Mouse (Mus musculus) liver, embryonic 15.5 days (tissue): ENCODE data around the gene Mdk. TPM values are rescaled to one million over a fixed set of nuclear protein-coding genes. Genes with fewer than 3 reads are reported as not detected.

Source experiments
- ATAC-seq: fragments of 200-750 bp; cut with Nextera tagmentation; 2 replicates; pipeline ENCODE4 v1.8.0; 2017; ENCODE audit warnings: moderate number of reproducible peaks, mild to moderate bottlenecking, moderate library complexity; ENCODE audit not compliant: insufficient read depth
- H3K27ac ChIP-seq: fragments of 300-500 bp; sonication (generic); replicated peaks from 2 replicates; pipeline ENCODE4 v1.5.1; 2015; ENCODE audit warnings: mild to moderate bottlenecking, inconsistent platforms
- H3K27me3 ChIP-seq: fragments of 300-500 bp; sonication (generic); 2 replicates; pipeline ENCODE4 v1.6.1; 2015; ENCODE audit warnings: mild to moderate bottlenecking, inconsistent platforms
- H3K36me3 ChIP-seq: fragments of 300-500 bp; sonication (generic); replicated peaks from 2 replicates; pipeline ENCODE4 v1.6.1; 2015; ENCODE audit warnings: moderate library complexity, mild to moderate bottlenecking, inconsistent platforms
- H3K4me1 ChIP-seq: fragments of 300-500 bp; sonication (generic); replicated peaks from 2 replicates; pipeline ENCODE4 v1.6.1; 2015; ENCODE audit warnings: inconsistent platforms
- H3K4me2 ChIP-seq: fragments of 300-500 bp; sonication (generic); 2 replicates; pipeline ENCODE4 v1.6.1; 2015; ENCODE audit warnings: moderate library complexity, mild to moderate bottlenecking, inconsistent platforms
- H3K4me3 ChIP-seq: fragments of 300-500 bp; sonication (generic); replicated peaks from 2 replicates; pipeline ENCODE4 v1.5.1; 2015; ENCODE audit warnings: mild to moderate bottlenecking, inconsistent platforms
- H3K9ac ChIP-seq: fragments of 300-500 bp; sonication (generic); 2 replicates; pipeline ENCODE4 v1.6.1; 2015; ENCODE audit warnings: moderate library complexity, mild to moderate bottlenecking, inconsistent platforms
- H3K9me3 ChIP-seq: fragments of 300-500 bp; sonication (generic); replicated peaks from 2 replicates; pipeline ENCODE4 v1.6.1; 2016; ENCODE audit warnings: inconsistent platforms
- WGBS: fragments of 180-500 bp; shearing (Covaris S2); methylation state at CpG from one replicate; pipeline ENCODE4 v1.1.7; 2015; ENCODE audit warnings: mixed read lengths; ENCODE audit not compliant: insufficient replicate concordance; 5-methylcytosine and 5-hydroxymethylcytosine counted together
- polyA plus RNA-seq: library from polyadenylated mRNA; unstranded; fragments of >200 nt; fragmentation: Nextera tagmentation; extraction: Ambion mirVana; gene quantifications from 2 replicates; pipeline ENCODE4 v1.2.1, GENCODE M21; 2015

The Mdk gene
- polyA plus RNA-seq = 15.2 and 17.1 TPM in 2 replicates

DNA sequence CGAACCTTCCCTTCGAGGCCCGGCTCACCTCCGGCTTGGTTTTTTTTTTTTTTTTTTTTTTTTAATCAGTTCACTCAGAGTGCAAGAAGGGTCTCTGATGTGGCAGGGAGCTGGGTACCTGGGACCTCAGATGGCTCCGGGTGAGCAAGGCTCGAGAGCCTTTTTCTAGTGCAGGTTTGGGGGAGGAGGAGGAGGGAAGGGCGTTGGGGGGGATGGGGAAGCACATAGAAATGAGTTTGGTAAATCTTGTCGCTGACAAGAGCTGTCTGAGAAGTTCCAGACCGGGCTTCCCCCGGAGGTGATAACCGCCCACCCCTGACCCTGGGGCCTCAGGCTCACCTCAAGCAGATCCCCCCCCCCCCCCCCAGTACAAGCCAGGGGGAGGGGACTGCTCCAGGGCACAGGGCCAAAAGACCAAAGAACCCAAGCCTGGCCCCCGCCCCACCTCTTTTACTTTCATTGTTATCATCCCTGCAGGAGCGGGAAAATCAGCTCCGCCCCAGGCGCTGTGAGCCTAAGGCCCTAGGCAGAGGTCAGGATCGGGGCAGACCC is at the start of gene Mdk:
Mdk (minus strand) TSS at position 138 of the 552 bp plus-strand sequence.
- WGBS = 5% methylated on average over 16 of the region's 16 CpGs
- H3K4me1 ChIP-seq = peaks cover 56% of the 10 kb centered on the region
- ATAC-seq = peak; percentile 22; the same call in 1 of the 2 replicates

GRCm38 (mm10) chr2:91980830-91981229 is 48.7 kb upstream of the Mdk start:
- Histone ChIP-seq H3K4me3 (no peak overlapping the region), H3K4me2 (no peak overlapping the region), H3K4me1 (peaks cover 26% of the 10 kb centered on the region), H3K9ac (no peak overlapping the region), H3K27ac (no peak overlapping the region), H3K27me3 (peaks cover 41% of the 10 kb centered on the region), H3K36me3 (no peaks in the 10 kb centered on the region), H3K9me3 (no peaks in the 10 kb centered on the region)
- 50% methylated on average over 5 of the region's 5 CpGs for WGBS
- no peak for ATAC-seq

More for the DNA sequence above, at the start of gene Mdk:
- Histone ChIP-seq H3K9ac (no peak within 1 kb of the TSS; the same call in 1 of the 2 replicates), H3K9me3 (no peaks in the 10 kb centered on the region), H3K4me3 (peak within 1 kb of the TSS; percentile 39), H3K27me3 (peaks cover 49% of the 10 kb centered on the region), H3K27ac (no peak within 1 kb of the TSS), H3K36me3 (peaks cover 47% of the 10 kb centered on the region), H3K4me2 (peak within 1 kb of the TSS; percentile 66)

DNA sequence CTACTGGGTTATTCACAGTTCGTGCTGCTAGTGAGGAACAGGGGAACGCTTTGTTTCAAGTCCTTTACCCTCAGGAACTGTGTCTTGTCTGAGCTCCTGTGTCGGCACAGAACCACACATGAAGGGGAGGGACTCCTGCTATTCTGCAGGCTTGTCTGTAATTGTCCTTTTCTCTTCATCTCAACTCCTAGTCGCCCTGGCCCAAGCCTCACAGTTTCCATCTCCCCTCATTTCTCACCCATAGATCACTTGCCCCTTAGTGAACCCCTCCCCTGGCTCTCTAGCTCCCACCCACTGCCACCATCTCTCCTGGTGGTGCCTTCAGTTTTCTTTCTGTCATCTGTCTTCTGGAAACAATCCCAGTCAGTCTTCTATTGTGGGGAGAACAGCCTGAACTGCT is 48.1 kb upstream of the Mdk start:
- Histone ChIP-seq H3K4me2 (no peak overlapping the region), H3K4me1 (peaks cover 30% of the 10 kb centered on the region), H3K27ac (no peak overlapping the region), H3K36me3 (no peaks in the 10 kb centered on the region), H3K27me3 (peaks cover 47% of the 10 kb centered on the region), H3K9me3 (no peaks in the 10 kb centered on the region), H3K4me3 (no peak overlapping the region), H3K9ac (no peak overlapping the region)
- 41% methylated on average over 4 of the region's 4 CpGs for WGBS
- no peak for ATAC-seq

DNA sequence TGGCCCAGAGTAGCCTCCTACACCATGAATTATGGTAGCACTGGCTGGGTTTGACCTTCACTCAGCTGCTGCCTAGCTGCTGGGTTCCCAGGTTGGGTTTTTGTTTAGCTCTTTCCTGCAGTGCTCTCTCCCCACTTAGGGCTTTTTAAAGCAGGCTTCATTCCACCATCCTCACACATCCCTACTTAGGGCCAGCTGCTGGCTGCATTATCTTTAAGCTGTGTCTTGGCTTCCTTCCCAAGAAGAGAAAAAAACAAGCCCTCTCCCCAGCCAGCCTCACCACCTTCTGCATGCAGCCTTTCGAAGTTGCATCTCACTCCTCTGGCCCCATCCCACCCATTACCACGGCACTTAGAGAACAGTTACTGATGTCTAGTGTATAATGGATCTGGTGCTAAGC is 46.5 kb upstream of the Mdk start:
- Histone ChIP-seq H3K9ac (no peak overlapping the region), H3K36me3 (no peaks in the 10 kb centered on the region), H3K4me2 (no peak overlapping the region), H3K4me3 (no peak overlapping the region), H3K9me3 (no peaks in the 10 kb centered on the region), H3K27me3 (peaks cover 64% of the 10 kb centered on the region), H3K27ac (no peak overlapping the region), H3K4me1 (peaks cover 17% of the 10 kb centered on the region)
- ATAC-seq = no peak
- 15% methylated on average over 2 of the region's 2 CpGs for WGBS

DNA sequence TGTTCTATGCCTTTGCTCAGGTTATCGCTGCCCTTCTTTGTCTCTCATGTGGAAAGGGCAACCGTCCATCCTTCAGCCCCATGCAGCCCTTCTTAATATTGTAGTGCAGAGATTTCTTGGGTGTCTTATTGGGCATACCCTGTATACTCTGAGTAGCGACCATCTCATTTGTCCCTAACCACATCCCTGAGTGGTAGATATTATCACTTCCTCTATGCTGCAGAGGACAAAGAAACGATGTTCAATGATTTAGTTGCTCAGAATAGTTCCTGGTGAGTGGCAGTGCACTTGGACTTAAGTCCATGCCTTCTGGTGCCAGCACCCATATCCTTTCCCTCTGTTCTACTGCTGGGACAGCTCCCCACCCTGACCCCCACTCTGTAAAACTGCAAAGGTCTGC is 45.9 kb upstream of the Mdk start:
- H3K9me3 ChIP-seq = no peaks in the 10 kb centered on the region
- no peak overlapping the region for H3K27ac ChIP-seq
- peaks cover 17% of the 10 kb centered on the region for H3K4me1 ChIP-seq
- no peak overlapping the region for H3K9ac ChIP-seq
- H3K36me3 ChIP-seq = no peaks in the 10 kb centered on the region
- no peak overlapping the region for H3K4me3 ChIP-seq
- no peak overlapping the region for H3K4me2 ChIP-seq
- peaks cover 70% of the 10 kb centered on the region for H3K27me3 ChIP-seq
- ATAC-seq = no peak
- WGBS = 36% methylated on average over 4 of the region's 4 CpGs

- Histone ChIP-seq H3K36me3 (no peaks in the 10 kb centered on the region), H3K9ac (no peak within 1 kb of the TSS)
- 3% methylated on average over 79 of the region's 79 CpGs for WGBS
Measured at GRCm38 (mm10) chr2:91975581-91976541, 43.8 kb upstream of the Mdk start, which contains the start of gene Dgkz. Gene Dgkz (minus strand): TSS chr2:91975864.

GRCm38 (mm10) chr2:91973416-91974135 is 41.5 kb upstream of the Mdk start:
- Histone ChIP-seq H3K4me3 (no peak overlapping the region), H3K27me3 (peaks cover 99% of the 10 kb centered on the region), H3K27ac (no peak overlapping the region), H3K9me3 (no peaks in the 10 kb centered on the region), H3K36me3 (no peaks in the 10 kb centered on the region), H3K4me1 (peaks cover 33% of the 10 kb centered on the region), H3K9ac (no peak overlapping the region), H3K4me2 (no peak overlapping the region)
- 47% methylated on average over 7 of the region's 7 CpGs for WGBS
- ATAC-seq = no peak

More at GRCm38 (mm10) chr2:91975581-91976541, 43.8 kb upstream of the Mdk start, which contains the start of gene Dgkz:
- no peak for ATAC-seq
- peak within 1 kb of the TSS; percentile 56 for H3K4me2 ChIP-seq
- H3K9me3 ChIP-seq = no peaks in the 10 kb centered on the region
- peaks cover 33% of the 10 kb centered on the region for H3K4me1 ChIP-seq
- peaks cover 87% of the 10 kb centered on the region for H3K27me3 ChIP-seq
- H3K4me3 ChIP-seq = peak within 1 kb of the TSS; percentile 32
- H3K27ac ChIP-seq = no peak within 1 kb of the TSS

GRCm38 (mm10) chr2:91972121-91972566 is 40.0 kb upstream of the Mdk start:
- Histone ChIP-seq H3K27me3 (peaks cover 97% of the 10 kb centered on the region), H3K4me3 (no peak overlapping the region), H3K4me1 (peaks cover 33% of the 10 kb centered on the region), H3K4me2 (peak overlapping the region; percentile 44), H3K9me3 (no peaks in the 10 kb centered on the region), H3K36me3 (no peaks in the 10 kb centered on the region), H3K9ac (no peak overlapping the region), H3K27ac (peak overlapping the region; percentile 68)
- WGBS = 10% methylated on average over 13 of the region's 13 CpGs
- ATAC-seq = peak; percentile 47; the same call in 1 of the 2 replicates

DNA sequence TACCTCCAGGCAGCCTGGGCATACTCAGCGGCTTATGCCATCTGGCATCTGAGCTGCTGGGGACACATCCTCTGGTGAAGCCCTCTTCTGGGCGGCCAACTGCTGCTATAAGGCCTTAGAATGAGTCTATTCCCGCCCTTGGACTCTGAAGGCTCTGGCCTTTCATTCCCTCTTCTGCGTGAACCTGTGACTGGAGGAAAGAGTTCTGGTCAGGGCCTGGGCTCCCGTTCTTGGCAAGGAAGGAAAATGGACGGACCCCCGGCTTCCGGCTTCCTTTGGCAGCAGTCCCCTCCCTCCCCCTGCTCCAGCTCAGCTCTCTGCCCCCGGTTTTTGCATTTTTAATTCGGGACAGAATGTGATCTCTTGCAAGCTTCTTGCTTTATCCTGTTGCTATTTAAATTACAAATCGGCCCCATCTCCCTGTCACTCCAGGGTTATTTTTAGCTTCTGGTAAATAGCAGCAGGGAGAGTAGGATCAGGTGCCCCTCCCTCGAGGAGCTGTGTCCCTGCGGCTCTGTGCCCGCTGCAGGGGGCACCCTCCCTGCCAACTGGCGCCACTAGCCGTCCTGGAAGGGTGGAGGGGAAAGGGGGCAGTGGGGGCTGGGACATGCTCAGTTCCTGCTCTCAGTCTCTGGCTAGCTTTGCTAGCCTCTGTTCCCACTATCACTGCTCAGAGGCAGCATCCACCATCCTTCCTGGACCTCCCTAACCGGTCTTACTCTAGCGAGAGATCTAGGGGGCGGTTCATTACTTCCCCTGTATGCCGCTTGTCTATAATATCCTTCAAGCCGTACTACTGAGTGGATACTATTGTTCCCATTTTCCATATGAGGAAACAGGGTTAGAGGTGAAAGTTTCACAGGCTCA is 39.4 kb upstream of the Mdk start:
- H3K27me3 ChIP-seq = peaks cover 96% of the 10 kb centered on the region
- H3K4me1 ChIP-seq = peaks cover 37% of the 10 kb centered on the region
- H3K9me3 ChIP-seq = no peaks in the 10 kb centered on the region
- H3K4me3 ChIP-seq = no peak overlapping the region
- H3K27ac ChIP-seq = peak overlapping the region; percentile 68
- 15% methylated on average over 21 of the region's 21 CpGs for WGBS
- peak overlapping the region; percentile 44 for H3K4me2 ChIP-seq
- no peaks in the 10 kb centered on the region for H3K36me3 ChIP-seq
- peak; percentile 60 for ATAC-seq
- no peak overlapping the region for H3K9ac ChIP-seq

GRCm38 (mm10) chr2:91967962-91968361 is 35.9 kb upstream of the Mdk start:
- no peak overlapping the region for H3K4me3 ChIP-seq
- ATAC-seq = no peak
- no peak overlapping the region for H3K27ac ChIP-seq
- no peaks in the 10 kb centered on the region for H3K36me3 ChIP-seq
- peaks cover 89% of the 10 kb centered on the region for H3K27me3 ChIP-seq
- no peaks in the 10 kb centered on the region for H3K9me3 ChIP-seq
- no peak overlapping the region for H3K4me2 ChIP-seq
- no peak overlapping the region for H3K9ac ChIP-seq
- WGBS = 38% methylated on average over 11 of the region's 11 CpGs
- H3K4me1 ChIP-seq = peaks cover 48% of the 10 kb centered on the region
